Mouse (Mus musculus): Measurements from ENCODE around the gene Fam234a.

The Fam234a gene

DNA sequence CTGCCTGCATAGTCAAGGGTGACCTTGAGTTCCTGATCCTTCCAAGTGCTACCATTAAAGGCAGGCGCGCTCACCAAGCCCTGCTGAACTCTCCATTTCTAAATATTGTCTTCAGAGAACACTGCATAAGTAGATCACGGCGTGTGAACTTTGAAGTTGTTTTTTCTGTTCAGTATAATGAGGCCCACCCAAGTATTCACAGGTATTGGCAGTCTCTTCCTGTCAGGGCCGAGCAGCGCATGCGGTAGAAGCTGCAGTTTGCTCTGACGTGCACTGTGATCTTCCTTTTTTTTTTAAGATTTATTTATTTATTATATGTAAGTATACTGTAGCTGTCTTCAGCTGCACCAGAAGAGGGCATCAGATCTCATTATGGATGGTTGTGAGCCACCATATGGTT is 9.7 kb downstream of the Fam234a start:
- DNase-seq (ENCODE audit: low read depth, low spot score), result peak; percentile 52

DNA sequence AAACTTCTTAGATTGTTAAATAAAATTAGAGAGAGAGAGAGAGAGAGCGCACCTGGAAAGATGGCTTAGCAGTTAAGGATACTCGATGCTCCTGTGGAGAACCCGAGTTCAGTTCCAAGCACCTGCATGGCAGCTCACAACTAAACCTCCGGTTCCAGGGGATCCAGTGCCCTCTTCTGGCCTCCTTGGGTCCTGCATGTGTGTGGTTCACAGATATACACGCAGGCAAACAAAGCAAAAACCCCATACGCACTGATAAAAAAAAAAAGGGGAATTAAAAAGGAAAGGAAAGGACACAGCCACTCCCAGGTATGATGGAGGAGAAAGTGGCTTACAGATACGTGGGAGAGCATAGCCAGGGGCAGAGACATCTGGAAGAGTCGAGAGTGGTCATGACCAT is 11.2 kb downstream of the Fam234a start:
- peak; percentile 30 for DNase-seq (ENCODE audit: low read depth, low spot score)

DNA sequence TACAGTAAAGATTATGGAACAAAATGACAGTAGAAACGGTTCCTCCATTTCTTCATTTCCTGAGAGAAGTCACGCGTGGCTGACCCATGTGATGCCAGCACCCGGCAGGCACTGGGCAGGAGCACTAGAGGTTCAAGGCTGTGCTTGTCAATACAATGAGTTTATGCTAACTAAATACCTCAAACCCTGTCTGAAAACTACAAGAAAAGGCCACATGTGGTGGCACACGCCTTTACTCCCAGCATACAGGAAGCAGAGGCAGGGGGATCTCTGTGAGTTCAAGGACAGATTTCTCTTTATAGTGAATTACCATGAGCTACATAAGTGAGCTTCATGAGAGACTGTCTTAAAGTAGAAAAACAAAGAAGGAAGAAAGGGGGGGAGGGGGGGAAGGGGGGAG is 12.9 kb downstream of the Fam234a start:
- no peak for DNase-seq (ENCODE audit: low read depth, low spot score)

DNA sequence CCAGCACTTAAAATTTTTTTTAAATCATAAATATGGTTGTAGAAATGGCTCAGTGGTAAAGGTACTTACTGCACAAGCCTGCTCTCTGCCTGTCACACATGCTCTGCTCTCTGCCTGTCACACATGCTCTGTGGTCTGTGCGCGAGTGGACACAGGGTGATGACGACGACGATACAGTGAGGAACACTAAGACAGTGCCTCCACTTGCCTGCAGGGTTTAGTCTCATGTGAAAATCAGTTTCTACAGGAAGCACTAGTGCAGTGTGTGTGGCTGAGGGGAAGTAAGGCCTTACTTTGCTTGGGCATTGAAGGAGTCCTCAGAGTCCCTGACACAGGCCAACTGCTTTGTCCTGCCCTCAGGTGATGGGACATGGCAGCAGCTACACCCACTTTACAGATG is 14.3 kb downstream of the Fam234a start:
- DNase-seq (ENCODE audit: low read depth, low spot score), result no peak

DNA sequence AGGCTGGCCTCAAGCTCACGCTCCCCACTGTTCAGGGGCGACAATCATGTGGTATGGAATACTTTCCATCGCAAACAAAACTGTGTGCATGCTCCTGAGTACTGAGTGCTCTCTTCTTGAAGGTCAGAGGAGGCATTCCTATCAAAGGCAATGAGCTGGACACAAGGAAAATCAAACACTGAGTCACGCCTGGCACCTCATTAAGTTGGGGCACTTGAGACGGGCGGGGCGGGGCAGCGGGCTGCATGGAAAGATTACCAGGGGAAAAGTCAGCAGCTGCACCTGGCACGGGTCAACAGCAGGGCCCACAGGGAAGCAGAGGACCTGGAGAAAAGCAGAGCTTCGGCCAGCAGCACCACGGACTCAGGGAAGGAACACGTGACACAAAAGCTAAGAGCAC is 18.9 kb downstream of the Fam234a start:
- no peak for DNase-seq (ENCODE audit: low read depth, low spot score)

DNA sequence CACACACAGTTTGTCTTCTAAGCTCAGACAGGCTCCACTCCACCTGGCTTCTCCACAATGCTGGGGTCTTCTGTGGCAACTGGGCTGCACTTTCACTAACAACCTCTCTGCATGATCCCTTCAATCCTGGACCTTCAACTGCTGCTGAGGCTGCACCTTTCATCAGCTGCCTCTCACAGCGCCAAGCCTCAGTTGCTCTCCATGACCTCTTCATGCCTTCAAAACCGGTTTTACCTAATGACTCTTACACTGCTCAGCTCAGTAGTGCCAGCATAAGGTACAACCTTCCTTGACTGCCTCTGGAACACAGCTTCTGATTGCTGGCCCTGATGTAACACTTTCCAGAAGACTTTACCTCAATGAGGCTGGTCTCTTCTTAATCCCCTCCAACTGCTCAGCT is 22.5 kb downstream of the Fam234a start:
- DNase-seq (ENCODE audit: low read depth, low spot score), result no peak

DNA sequence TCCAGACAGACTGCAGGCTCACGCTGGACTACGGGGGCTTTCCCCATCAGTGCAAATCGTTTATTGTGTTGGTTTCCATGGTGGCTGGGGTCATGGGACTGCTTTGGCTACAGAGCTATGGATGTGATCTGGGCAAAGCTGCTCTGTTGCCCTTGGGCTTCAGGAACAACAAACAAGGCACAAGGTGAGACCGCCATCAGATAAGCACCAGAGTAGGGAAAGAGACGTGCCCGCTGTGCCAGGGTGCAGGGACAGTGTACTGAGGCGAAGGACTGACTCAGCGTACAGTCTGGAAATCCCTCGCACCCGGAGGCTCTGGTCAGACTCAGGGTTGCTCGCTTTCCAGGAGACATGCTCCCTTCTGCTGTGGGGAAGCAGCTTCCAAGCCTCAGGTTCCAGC is 31.4 kb downstream of the Fam234a start:
- no peak for DNase-seq (ENCODE audit: low read depth, low spot score)

DNA sequence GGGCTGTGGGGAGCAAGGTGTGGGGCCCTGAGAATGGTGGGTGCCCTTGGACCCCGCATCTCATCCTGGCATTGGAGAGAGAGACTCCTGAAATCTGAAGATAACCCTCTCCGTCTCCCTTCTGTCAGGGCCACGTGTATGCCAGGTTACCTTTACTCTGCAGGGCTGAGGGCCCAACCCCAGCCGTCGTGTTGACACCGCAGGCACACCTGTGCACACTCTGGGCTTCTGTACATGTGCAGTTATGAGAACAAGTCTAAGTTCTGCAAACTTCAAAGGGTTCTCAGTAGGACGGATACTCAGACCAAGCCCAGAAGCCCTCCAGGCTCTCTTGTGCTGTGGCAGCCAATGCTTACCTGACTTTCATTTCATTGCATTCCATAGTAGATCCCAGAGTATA is 31.8 kb downstream of the Fam234a start:
- DNase-seq (ENCODE audit: low read depth, low spot score), result no peak

DNA sequence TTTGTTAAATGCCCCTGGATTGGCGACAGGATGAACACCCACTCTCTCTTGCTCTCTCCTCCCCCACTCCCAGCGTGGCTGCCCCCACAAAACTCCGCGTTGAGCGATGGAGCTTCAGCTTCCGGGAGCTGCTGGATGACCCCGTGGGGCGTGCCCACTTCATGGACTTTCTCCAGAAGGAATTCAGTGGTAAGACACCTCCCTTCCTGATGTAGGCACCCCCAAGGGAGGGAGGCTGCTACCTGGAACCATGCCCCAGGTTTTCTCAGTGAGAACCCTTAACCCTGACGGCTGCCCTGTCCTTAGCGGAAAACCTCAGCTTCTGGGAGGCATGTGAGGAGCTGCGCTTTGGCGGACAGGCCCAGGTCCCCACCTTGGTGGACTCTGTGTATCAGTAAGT is 36.4 kb downstream of the Fam234a start, which contains the start of gene Arhgdig:
Gene Arhgdig, minus strand, starts transcription at position 101 of the 400 bp plus-strand sequence.
- DNase-seq (ENCODE audit: low read depth, low spot score), result no peak

DNA sequence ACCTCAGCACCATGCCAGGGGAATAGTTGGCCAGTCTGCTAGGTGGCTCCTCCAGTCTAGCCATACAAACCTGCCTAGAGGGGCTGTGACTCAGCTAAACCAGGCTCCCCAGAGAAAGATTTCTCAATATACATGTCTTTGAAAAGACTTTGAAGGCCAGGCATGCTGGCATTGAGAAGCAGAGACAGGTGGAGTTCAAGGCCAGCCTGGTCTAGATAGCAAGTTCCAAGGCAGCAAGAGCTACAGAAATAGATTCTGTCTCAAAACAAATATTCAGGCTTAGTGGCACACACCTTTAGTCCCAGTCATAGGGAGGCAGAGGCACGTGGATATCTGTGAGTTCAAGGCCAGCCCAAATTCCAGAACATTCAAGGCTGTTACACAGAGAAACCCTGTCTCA is 37.6 kb downstream of the Fam234a start:
- DNase-seq (ENCODE audit: low read depth, low spot score), result no peak

DNA sequence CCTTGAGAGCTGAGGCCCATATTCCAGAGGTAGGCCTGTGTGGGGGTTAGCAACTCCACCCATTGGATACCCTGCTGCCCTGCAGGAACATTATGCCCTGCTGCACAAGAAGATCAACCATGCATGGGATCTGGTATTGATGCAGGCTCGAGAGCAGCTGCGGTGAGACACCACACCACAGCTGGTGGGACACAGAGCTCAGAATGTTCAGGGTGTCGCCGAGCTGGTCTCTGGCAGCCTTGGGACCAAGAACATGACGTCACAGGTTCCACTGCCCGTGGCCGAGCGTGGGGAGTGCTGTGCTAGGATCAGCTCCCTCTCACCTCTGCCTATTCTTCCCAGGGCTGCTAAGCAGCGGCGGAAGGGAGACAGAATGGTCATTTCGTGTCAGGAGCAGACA is 39.3 kb downstream of the Fam234a start:
- no peak for DNase-seq (ENCODE audit: low read depth, low spot score)

DNA sequence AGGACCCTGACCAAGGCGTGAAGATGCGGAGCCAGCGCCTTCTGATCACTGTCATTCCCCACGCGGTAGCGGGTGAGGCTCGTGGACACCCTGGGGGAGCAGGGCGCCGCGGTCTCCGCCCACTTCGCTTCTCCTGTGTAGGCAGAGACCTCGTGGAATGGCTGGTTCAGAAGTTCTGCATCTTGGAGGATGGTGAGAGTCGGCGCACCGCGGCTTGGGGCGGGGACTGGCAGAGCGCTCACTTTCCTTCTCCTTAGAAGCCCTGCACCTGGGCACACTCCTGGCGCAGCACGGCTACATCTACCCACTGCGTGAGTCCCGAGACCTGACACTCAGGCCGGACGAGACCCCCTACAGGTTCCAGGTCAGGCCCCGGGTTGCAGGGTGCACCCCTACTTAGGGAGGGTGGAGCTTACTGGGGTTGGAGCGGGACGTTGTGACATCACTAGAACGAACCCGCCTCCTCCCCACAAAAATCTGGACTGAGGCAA is 40.7 kb downstream of the Fam234a start:
- DNase-seq (ENCODE audit: low read depth, low spot score), result peak; percentile 54

DNA sequence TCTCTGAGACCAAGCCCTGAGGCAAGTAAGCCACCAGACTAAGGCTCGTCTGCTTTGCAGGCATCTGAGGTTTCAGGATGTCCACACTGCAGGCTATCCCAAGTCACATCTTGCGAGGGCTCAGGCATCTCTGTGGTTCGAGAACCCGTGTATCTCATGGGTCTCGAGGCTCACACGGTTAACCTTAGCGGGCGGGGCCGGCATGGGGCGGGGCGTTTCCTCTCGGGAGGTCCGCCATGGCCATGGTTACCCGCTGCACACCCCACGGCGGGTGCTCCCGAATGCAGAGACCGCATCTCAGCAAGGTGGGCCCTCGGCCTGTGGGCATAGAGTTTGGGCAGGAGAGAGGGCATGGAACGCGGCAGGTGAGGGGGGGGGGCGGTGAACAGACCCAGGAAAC is 41.3 kb downstream of the Fam234a start, which contains the start of gene Rgs11:
Gene Rgs11, plus strand, starts transcription at position 215 of the 400 bp plus-strand sequence.
- DNase-seq (ENCODE audit: low read depth, low spot score), result peak; percentile 62

DNA sequence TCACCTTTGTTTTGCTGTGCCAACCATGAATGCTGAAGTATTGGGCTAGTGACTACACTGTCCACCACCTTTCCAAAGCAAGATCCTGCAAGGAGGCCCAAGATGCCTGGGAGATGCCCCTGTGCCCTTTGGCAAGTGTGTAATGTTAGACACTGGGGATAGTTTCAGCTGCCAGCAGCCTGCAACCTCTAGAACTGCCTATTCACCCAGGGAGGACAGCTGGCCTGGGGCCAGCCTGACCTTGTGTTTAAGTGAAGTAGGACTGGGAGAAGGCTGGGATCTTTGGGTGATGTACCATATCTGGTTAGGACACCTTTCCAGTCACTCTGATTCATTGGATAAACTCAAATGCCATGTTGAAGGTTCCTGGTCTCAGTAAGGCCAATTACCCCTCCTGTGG is 42.0 kb downstream of the Fam234a start:
- DNase-seq (ENCODE audit: low read depth, low spot score), result no peak

DNA sequence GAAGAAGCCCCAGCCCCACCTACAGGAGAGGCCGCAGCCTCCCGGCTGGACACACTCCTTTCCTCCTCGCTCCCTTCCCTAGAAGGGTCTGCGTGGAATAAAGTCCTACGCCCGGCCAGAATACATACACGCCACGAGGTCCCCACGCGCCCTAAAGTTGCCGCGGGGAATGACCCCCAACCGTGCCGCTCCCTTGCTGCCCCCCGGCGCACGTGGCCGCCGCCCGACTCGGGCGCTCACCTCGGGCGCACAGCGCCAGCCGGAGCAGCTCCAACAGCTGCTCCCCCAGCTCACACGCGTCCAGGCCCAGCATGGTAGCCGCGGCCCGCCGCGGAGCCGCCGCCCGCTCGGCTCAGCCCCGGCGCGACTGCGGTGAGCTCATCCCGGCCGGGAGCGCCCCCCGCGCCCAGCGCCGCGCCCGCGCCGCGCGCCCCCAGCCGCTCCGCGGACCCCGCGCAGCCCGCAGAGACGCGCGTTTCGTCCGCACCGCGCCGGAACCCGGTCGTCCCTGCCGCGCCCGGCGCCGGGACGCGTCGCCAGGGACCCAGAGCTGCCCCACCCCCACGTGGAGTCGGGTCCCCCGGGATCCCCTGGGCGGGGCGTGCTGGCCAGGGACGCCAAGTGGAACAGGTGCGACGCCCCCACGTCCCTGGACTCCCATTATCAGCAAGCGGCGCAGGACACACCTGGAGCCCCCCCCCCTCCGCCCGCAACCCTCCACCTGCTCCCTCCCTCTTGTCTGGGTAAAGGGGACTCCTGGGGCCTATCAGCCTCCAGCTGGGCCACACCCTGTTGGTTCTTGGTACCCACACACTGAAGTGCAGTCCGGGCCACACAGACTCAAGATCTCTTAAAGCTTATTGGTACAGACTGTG is 43.0 kb downstream of the Fam234a start:
- DNase-seq (ENCODE audit: low read depth, low spot score), result peak; percentile 25

DNA sequence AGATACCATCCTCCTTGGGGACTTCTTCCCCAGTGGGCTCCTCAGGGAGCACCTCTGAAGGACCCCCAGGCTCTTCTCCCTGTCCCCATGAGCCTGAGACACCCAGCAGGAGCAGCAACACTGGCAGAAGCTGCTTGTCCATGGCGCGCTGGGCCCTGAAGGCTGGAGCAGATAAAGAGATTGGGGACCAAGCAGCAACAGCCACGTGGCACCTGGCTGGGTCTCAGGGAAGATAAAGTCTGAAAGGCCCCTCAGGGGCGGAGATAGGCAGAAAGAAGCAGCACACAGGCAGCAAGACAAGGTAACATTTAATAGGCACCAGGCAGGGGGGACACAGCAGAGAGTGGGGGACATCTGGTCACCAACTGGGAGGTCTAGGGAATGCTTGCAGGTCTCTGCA is 45.1 kb downstream of the Fam234a start, which contains the start of gene Pdia2:
Gene Pdia2, minus strand, starts transcription at position 196 of the 400 bp plus-strand sequence.
- no peak for DNase-seq (ENCODE audit: low read depth, low spot score)

DNA sequence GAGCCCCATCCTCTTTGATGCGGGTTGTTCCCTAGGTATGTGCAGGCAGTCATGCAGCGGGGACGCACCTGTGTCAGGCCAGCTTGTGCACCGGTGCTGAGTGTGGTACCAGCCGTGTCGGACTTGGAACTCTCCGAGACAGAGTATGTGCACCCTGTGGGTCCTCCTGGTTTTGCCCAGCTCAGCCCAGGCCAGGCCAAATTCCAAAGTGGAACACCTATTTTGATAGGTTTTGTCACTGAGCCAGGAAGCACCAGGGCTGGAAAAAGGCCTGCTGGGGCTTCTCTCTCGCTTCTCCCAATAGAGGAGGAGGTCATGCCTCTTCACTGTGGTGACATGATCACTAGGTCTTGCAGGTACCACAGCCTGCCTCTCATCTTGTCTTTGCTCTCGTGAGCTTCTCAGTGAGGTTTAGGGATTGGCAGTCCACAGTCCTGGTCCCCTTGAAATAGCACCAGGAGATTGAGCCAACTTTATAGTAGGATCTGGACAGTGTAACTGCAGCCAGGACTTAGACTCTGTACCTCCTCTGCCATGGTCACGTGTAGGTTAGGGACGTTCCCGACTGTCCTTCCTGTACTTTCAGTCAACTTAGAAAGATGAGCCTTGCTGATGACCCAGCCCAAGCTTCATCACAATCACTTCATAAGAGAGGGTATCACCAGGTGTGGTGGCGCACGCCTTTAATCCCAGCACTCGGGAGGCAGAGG is 51.4 kb downstream of the Fam234a start:
- no peak for DNase-seq (ENCODE audit: low read depth, low spot score)

DNA sequence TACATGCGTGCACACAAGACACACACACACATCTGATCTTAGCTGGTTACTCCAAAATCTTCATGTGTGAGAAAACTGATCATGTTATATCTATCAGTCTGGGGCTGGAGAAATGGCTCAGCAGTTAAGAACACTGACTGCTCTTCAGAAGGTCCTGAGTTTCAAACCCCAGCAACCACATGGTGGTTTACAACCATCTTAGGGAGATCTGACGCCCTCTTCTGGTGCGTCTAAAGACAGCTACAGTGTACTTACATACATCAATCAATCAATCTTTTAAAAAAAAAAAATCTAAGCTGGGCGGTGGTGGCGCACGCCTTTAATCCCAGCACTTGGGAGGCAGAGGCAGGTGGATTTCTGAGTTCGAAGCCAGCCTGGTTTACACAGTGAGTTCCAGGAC is 52.6 kb downstream of the Fam234a start:
- peak; percentile 65 for DNase-seq (ENCODE audit: low read depth, low spot score)

DNA sequence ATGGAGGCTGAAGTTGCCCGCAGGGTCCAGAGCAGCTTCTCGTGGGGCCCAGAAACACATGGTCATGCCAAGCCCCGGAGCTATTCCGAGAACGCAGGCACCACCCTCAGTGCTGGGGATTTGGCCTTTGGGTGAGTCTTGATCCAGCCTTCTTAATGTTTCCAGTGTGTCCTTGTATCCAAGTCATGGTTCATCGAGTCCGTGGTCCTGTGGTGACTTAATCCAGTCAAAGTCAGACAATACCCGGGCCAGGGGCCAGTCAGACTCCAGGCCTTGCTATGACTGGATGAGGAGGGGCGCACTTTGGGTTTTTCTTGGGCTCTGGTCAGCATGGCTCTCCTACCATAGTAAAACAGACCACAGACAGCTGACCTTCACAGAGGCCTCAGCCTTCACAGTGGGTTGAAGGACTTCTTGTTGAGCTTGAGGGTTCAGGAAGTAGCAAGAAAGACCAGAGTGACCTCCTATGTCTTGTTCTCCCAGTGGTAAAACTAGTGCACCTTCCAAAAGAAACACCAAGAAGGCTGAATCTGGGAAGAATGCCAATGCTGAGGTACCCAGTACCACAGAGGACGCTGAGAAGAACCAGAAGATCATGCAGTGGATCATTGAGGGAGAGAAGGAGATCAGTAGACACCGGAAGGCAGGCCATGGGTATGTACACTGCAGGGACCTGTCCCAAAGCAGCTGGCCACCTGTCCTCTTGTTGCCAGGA is 55.8 kb downstream of the Fam234a start:
- DNase-seq (ENCODE audit: low read depth, low spot score), result no peak

DNA sequence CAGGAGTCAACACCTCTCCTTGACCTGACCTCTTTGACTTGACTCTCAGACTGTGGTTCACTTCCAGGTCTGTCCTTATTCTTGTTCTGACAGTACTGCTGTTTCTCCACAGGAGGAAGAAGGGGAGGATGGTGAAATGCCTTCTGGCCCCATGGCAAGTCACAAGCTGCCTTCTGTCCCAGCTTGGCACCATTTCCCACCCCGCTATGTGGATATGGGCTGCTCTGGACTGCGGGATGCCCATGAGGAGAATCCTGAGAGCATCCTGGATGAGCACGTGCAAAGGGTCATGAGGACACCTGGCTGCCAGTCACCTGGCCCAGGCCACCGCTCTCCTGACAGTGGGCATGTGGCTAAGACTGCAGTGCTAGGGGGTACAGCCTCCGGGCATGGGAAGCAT is 56.5 kb downstream of the Fam234a start:
- DNase-seq (ENCODE audit: low read depth, low spot score), result no peak

DNA sequence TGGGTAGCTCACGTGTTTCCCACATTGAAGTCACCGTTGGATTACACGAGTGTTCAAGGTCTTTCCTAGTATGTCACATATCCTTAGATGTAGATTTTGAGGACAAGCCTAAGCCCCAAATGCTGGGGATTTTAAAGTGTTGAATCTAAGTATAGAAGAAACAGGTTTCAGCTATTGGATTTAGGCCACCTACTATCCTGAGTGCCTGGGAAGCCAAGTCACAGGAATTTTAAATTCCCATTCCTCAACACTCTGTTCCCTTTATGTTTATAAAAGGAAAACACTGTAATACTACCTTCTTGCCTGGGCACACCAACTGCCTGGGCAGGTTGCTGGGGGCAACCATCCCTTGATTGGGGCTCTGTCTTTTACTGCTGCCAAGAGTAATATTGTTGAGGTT is 62.9 kb downstream of the Fam234a start:
- DNase-seq (ENCODE audit: low read depth, low spot score), result no peak

DNA sequence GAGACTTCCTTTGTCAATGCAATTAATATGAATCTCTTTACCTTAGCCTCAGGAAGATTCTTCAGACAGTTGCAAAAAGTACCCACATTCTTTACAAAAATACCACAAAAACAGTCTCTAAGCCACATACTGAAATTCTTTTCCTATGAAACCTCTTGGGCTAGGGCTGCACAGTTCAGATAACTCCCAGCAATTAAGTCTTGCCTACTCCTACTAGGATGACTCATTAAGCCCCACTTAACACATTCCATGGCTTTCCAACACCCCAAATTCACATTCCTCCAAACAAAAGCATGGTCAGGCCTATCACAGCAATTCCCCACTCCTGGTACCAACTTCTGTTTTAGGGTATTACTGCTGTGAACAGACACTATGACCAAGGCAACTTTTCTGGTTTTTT is 65.4 kb downstream of the Fam234a start:
- DNase-seq (ENCODE audit: low read depth, low spot score), result no peak

Measured in CD4-positive helper T cell, adult 2 months (primary cell).